Mouse (Mus musculus): Measurements from ENCODE around the gene Lypd3.

- TF ChIP-seq E2F4 (IDR thresholded peaks at IDR 0.05; ENCODE audit: insufficient read depth), result no peak
- TF ChIP-seq POLR2A (IDR thresholded peaks at IDR 0.05; ENCODE audit: insufficient read length, low read depth), result no peak
- TF ChIP-seq USF1 (IDR thresholded peaks at IDR 0.05; ENCODE audit: low read depth), result no peak
- no peak for TF ChIP-seq POLR2AphosphoS2 (IDR thresholded peaks at IDR 0.05; ENCODE audit: insufficient read length, low read depth)
- TF ChIP-seq TCF12 (IDR thresholded peaks at IDR 0.05; ENCODE audit: insufficient read depth, poor library complexity, severe bottlenecking), result no peak
- TF ChIP-seq CEBPB (IDR thresholded peaks at IDR 0.05; ENCODE audit: insufficient read depth, poor library complexity, severe bottlenecking), result no peak
- TF ChIP-seq TCF3 (IDR thresholded peaks at IDR 0.05; ENCODE audit: insufficient read length, low read depth), result no peak
Measured at GRCm38 (mm10) chr7:24611709-24612108, 24.6 kb upstream of the Lypd3 start.
